Mouse (Mus musculus) right cerebral cortex, adult 18-20 months (tissue): ENCODE measurements at regions not wholly inside any gene's neighbourhood (a gene's known extent, or its start where the extent isn't known, plus 50 kb on each side); places are given as distances from the start of the nearest gene placed in this dataset.
"Not testable (repeated sequence)": the region's sequence is repeated elsewhere in the genome, so short reads cannot be mapped to it uniquely, and the experiment has no call there.

ENCODE experiments used
- DNase-seq: peaks from one replicate; pipeline ENCODE4 v3.0.0; 2022; ENCODE audit warnings: mixed read lengths

GRCm38 (mm10) chr1:177382596-177383190, 59.5 kb upstream of the Zbtb18 start:
- no peak for DNase-seq

- DNase-seq: peak; percentile 71
Measured at GRCm38 (mm10) chr1:177382147-177382546, 60.0 kb upstream of the Zbtb18 start.

GRCm38 (mm10) chr1:177378112-177378511, 64.0 kb upstream of the Zbtb18 start:
- peak; percentile 29 for DNase-seq

GRCm38 (mm10) chr1:177373226-177373825, 68.8 kb upstream of the Zbtb18 start:
- DNase-seq: no peak

GRCm38 (mm10) chr1:177372066-177372465, 70.1 kb upstream of the Zbtb18 start:
- DNase-seq: no peak

- DNase-seq: no peak
Measured at GRCm38 (mm10) chr1:177367864-177368610, 74.1 kb upstream of the Zbtb18 start.

GRCm38 (mm10) chr1:177366914-177367313, 75.2 kb upstream of the Zbtb18 start:
- no peak for DNase-seq

GRCm38 (mm10) chr1:177366475-177366874, 75.7 kb upstream of the Zbtb18 start:
- no peak for DNase-seq

- DNase-seq: peak; percentile 29
Measured at GRCm38 (mm10) chr1:177364355-177364754, 77.8 kb upstream of the Zbtb18 start.

- no peak for DNase-seq
Measured at GRCm38 (mm10) chr1:177362398-177362797, 79.8 kb upstream of the Zbtb18 start.

GRCm38 (mm10) chr1:177348400-177349092, 90.5 kb upstream of the Akt3 start:
- peak; percentile 17 for DNase-seq

- DNase-seq: peak; percentile 91
Measured at GRCm38 (mm10) chr1:177347208-177347607, 89.2 kb upstream of the Akt3 start.

GRCm38 (mm10) chr1:177346540-177346939, 88.5 kb upstream of the Akt3 start:
- no peak for DNase-seq

- DNase-seq: no peak
Measured at GRCm38 (mm10) chr1:177345540-177345939, 87.5 kb upstream of the Akt3 start.

GRCm38 (mm10) chr1:177343949-177344348, 85.9 kb upstream of the Akt3 start:
- DNase-seq: no peak

- DNase-seq: no peak
Measured at GRCm38 (mm10) chr1:177343121-177343520, 85.1 kb upstream of the Akt3 start.

- no peak for DNase-seq
Measured at GRCm38 (mm10) chr1:177340232-177340631, 82.2 kb upstream of the Akt3 start.

- not testable (repeated sequence) for DNase-seq
Measured at GRCm38 (mm10) chr1:177339207-177339787, 81.3 kb upstream of the Akt3 start.

GRCm38 (mm10) chr1:177338466-177339206, 80.6 kb upstream of the Akt3 start:
- DNase-seq: peak; percentile 56

- DNase-seq: no peak
Measured at GRCm38 (mm10) chr1:177337756-177338155, 79.8 kb upstream of the Akt3 start.

GRCm38 (mm10) chr1:177337141-177337540, 79.1 kb upstream of the Akt3 start:
- peak; percentile 20 for DNase-seq

GRCm38 (mm10) chr1:177336436-177336835, 78.4 kb upstream of the Akt3 start:
- DNase-seq: no peak
